Comparison of ENCODE assay signal across 30 mouse cellular contexts in genomic region chr19:19104581-19104980, GRCm38 (mm10). TPM values are rescaled to one million over a fixed set of nuclear protein-coding genes. Genes with fewer than 3 reads are reported as not detected.
"Had no signal": no experiment of that assay in that cellular context is flagged by ENCODE, and none has a peak within 500 bp of the region (broad histone marks: within the 10 kb centered on the region; RNA-seq: fewer than 3 reads in every experiment).

No protein-coding gene starts in this region.

- H3K36me3 ChIP-seq: embryonic facial prominence, embryonic 10.5 days; embryonic facial prominence, embryonic 12.5 days; embryonic facial prominence, embryonic 13.5 days; embryonic facial prominence, embryonic 15.5 days; forebrain, embryonic 10.5 days; forebrain, embryonic 12.5 days; forebrain, embryonic 15.5 days had no signal

- H3K9me3 ChIP-seq: embryonic facial prominence, embryonic 10.5 days; embryonic facial prominence, embryonic 12.5 days; embryonic facial prominence, embryonic 13.5 days; embryonic facial prominence, embryonic 15.5 days; forebrain, embryonic 10.5 days; forebrain, embryonic 12.5 days; forebrain, embryonic 13.5 days; forebrain, embryonic 15.5 days had no signal

- DNase-seq: cerebellum, adult 8-10 months; cerebellum, adult 9-10 months; cerebellum, adult 9-11 months; cerebellum, postnatal 10 days; cerebellum, postnatal 14 days; cerebellum, postnatal 25 days; cerebellum, postnatal 36 days; embryo, embryonic 11 days; forebrain, postnatal 0 days; gastrocnemius, adult 2 months; gastrocnemius, postnatal 10 days; gastrocnemius, postnatal 14 days; gastrocnemius, postnatal 25 days; gastrocnemius, postnatal 36 days; heart, adult 11 months; heart, adult 18-20 months; heart, adult 2 months had no signal

- H3K4me1 ChIP-seq: embryonic facial prominence, embryonic 12.5 days; embryonic facial prominence, embryonic 15.5 days had no signal

- H3K27ac ChIP-seq: embryonic facial prominence, embryonic 10.5 days; embryonic facial prominence, embryonic 12.5 days; embryonic facial prominence, embryonic 13.5 days; embryonic facial prominence, embryonic 15.5 days; forebrain, embryonic 10.5 days; forebrain, embryonic 12.5 days; forebrain, embryonic 13.5 days; forebrain, embryonic 15.5 days; gastrocnemius, adult 2 months; heart, adult 2 months had no signal

- H3K4me3 ChIP-seq: embryonic facial prominence, embryonic 10.5 days; embryonic facial prominence, embryonic 12.5 days; embryonic facial prominence, embryonic 13.5 days; embryonic facial prominence, embryonic 15.5 days; erythroblast, embryonic 14.5 days; forebrain, embryonic 10.5 days; forebrain, embryonic 12.5 days; forebrain, embryonic 13.5 days; forebrain, embryonic 15.5 days; gastrocnemius, adult 2 months; heart, adult 2 months had no signal

- ATAC-seq: forebrain, embryonic 13.5 days; forebrain, embryonic 14.5 days; forebrain, embryonic 15.5 days; forebrain, embryonic 16.5 days; forebrain, postnatal 0 days had no signal

- H3K9ac ChIP-seq: embryonic facial prominence, embryonic 12.5 days; embryonic facial prominence, embryonic 13.5 days; embryonic facial prominence, embryonic 15.5 days; forebrain, embryonic 12.5 days; forebrain, embryonic 13.5 days; forebrain, embryonic 15.5 days; forebrain, postnatal 0 days had no signal

- H3K4me2 ChIP-seq: embryonic facial prominence, embryonic 12.5 days; embryonic facial prominence, embryonic 13.5 days; embryonic facial prominence, embryonic 15.5 days; forebrain, embryonic 12.5 days; forebrain, embryonic 13.5 days; forebrain, embryonic 15.5 days had no signal

RNA-seq across cellular contexts. Expression of gene Rorb, which starts 6.4 kb away (rescaled TPM):
- total RNA-seq: common myeloid progenitor, adult 5-6 weeks; granulocyte monocyte progenitor cell, adult 5-6 weeks had no signal
- polyA plus RNA-seq: erythroblast, embryonic 14.5 days had no signal
